Mouse (Mus musculus) granulocyte monocyte progenitor cell, adult 5-6 weeks (primary cell): ENCODE measurements around the gene Pdzd2. TPM values are rescaled to one million over a fixed set of nuclear protein-coding genes. Genes with fewer than 3 reads are reported as not detected.

Experiments
- ATAC-seq: replicated peaks from 2 replicates; pipeline ENCODE4 v1.8.0; 2016; ENCODE audit warnings: mild to moderate bottlenecking, moderate TSS enrichment, inconsistent platforms; ENCODE audit not compliant: poor library complexity, severe bottlenecking
- total RNA-seq, 2 experiments: library from RNA; stranded (forward) in 1 of 2; stranded (reverse) in 1 of 2; fragments of 200-712, 200-1000 nt in 1 of 2; fragments of >200 nt in 1 of 2; fragmentation: Nextera tagmentation in 1 of 2; gene quantifications; 2 replicates each; pipeline ENCODE4 v1.2.3; 2014 to 2017

The Pdzd2 gene
- total RNA-seq, 2 experiments from 2014 or later, result 0.13 to 0.15 TPM

- ATAC-seq, result no peak
Measured at GRCm38 (mm10) chr15:12503907-12504306, 235.8 kb downstream of the Pdzd2 start.

GRCm38 (mm10) chr15:12501924-12502548, 237.7 kb downstream of the Pdzd2 start:
- ATAC-seq, result no peak

- ATAC-seq, result peak; percentile 86
Measured at GRCm38 (mm10) chr15:12500674-12501073, 239.1 kb downstream of the Pdzd2 start.

GRCm38 (mm10) chr15:12494084-12494483, 245.6 kb downstream of the Pdzd2 start:
- ATAC-seq, result no peak

GRCm38 (mm10) chr15:12493258-12493657, 246.5 kb downstream of the Pdzd2 start:
- no peak for ATAC-seq

- ATAC-seq, result no peak; the same call in 1 of the 2 replicates
Measured at GRCm38 (mm10) chr15:12490969-12491368, 248.8 kb downstream of the Pdzd2 start.

- peak; percentile 93 for ATAC-seq
Measured at GRCm38 (mm10) chr15:12490527-12490926, 249.2 kb downstream of the Pdzd2 start.

- ATAC-seq, result no peak
Measured at GRCm38 (mm10) chr15:12488316-12488715, 251.4 kb downstream of the Pdzd2 start.

GRCm38 (mm10) chr15:12481261-12481660, 258.5 kb downstream of the Pdzd2 start:
- ATAC-seq, result peak; percentile 77

GRCm38 (mm10) chr15:12480369-12480768, 259.4 kb downstream of the Pdzd2 start:
- ATAC-seq, result no peak

- peak; percentile 92 for ATAC-seq
Measured at GRCm38 (mm10) chr15:12479326-12479725, 260.4 kb downstream of the Pdzd2 start.

GRCm38 (mm10) chr15:12473596-12473995, 266.1 kb downstream of the Pdzd2 start:
- no peak for ATAC-seq

- ATAC-seq, result no peak; the same call in 1 of the 2 replicates
Measured at GRCm38 (mm10) chr15:12472646-12473045, 267.1 kb downstream of the Pdzd2 start.

- no peak for ATAC-seq
Measured at GRCm38 (mm10) chr15:12470900-12471838, 268.6 kb downstream of the Pdzd2 start.

GRCm38 (mm10) chr15:12468625-12469024, 271.1 kb downstream of the Pdzd2 start:
- ATAC-seq, result no peak

- ATAC-seq, result no peak
Measured at GRCm38 (mm10) chr15:12465748-12466147, 274.0 kb downstream of the Pdzd2 start.

- ATAC-seq, result no peak
Measured at GRCm38 (mm10) chr15:12456808-12457207, 282.9 kb downstream of the Pdzd2 start.

- ATAC-seq, result peak; percentile 59
Measured at GRCm38 (mm10) chr15:12453343-12453742, 286.4 kb downstream of the Pdzd2 start.

GRCm38 (mm10) chr15:12452141-12452995, 287.4 kb downstream of the Pdzd2 start:
- ATAC-seq, result no peak

- no peak for ATAC-seq
Measured at GRCm38 (mm10) chr15:12451448-12451847, 288.3 kb downstream of the Pdzd2 start.
